Mouse (Mus musculus): ENCODE measurements around the gene Odf3l1. TPM values are rescaled to one million over a fixed set of nuclear protein-coding genes. Genes with fewer than 3 reads are reported as not detected.
A peak's percentile ranks its signal among the peaks of the same experiment; 100 is the strongest.

The Odf3l1 gene
- total RNA-seq, 2 experiments from 2014 or later: 0.32 TPM; not detected in 1

DNA sequence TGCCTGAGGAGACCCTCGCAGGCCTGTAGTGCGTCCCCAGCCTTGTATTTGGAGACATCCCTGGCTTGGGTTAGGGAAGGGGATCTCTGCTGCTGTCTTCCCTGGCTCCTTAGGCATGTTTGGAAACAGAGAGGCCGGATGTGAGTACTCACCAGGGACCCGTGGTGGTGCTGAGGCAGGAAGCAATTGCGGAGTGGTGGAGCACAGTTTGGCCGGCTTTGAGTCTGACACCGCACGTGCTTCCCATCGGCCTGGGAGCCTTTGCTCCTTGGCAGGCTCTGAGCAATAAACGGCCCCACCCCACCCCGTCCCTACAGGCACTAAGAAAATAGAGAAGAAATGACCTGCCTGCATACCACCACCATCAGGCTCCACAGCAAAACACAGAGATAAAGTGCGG, 18.3 kb upstream of the Odf3l1 start:
- intact Hi-C loops (cut with DNase I): loop anchor here (2.0 kb wide), 1 partner anchor 16 kb away; no protein-coding TSS in a partner anchor
- peak; percentile 74 for DNase-seq

DNA sequence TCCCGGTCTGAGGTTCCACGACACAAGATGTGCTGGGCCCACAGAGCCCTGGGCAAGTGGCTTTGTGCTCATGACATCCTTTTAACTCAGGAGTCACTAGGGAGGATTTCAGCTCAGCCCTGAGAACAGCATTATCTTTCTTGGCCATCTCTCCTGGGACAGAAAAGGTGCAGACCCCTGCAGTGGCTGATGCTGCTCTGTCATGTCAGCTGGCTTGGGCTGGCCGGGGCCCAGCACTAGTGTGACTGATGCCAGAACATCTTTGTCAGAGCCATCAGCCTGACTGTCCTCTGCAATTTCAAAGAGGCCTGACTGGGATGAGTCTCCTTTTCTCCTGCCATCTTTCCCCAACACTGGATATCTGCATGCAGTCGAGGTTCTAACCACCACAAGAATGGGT, 17.8 kb upstream of the Odf3l1 start:
- intact Hi-C loops (cut with DNase I): loop anchor here (2.0 kb wide), 1 partner anchor 15 kb away; no protein-coding TSS in a partner anchor
- no peak for DNase-seq

DNA sequence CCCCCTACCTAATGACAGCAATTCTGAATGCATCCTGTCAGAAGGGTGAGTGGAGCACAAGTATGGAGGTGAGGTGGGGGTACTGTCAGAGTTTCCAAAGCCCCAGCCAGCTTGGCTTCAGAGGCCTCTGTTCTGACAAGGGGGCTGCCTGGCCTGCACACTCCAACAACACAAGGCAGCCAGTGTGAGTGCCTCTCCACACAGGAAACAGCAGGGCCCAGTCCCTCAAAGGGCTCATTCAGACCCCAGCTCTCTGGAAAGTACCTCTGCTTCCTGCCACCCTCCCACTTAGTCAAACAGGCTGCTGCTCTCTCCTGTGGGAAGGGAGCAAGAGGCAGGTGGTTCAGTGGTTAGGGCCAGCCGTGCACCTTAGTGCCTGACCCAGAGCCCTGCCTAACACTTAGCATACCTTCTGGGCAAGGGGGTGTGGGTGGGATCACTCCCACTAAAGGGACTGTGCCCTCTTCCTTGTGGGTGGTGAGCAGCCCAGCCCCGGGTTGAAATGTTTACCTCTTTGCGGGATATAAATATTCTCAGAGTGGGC, 17.1 kb upstream of the Odf3l1 start:
- DNase-seq: no peak
- intact Hi-C loops (cut with DNase I): loop anchor here (2.0 kb wide), 1 partner anchor 15 kb away; no protein-coding TSS in a partner anchor

DNA sequence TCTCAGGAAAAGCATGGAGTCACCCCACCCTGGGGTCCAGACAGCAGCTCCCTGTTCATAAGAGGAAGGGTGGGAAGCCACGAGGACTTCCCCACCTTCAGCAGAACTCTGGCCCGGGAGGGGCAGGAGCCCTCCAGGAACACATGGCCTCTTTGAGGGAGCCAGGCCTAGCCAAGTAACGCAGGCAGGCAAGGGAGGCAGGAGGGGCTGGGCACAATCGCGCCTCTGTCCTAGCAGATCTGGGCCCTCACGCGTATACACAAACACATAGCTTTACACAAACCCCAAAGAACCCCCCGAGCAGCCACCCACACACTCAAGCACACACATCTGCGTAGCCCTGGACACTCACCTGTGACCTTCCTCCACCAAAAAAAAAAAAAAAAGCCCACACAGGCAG, 16.3 kb upstream of the Odf3l1 start:
- intact Hi-C loops (cut with DNase I): no loop called here
- DNase-seq: no peak

DNA sequence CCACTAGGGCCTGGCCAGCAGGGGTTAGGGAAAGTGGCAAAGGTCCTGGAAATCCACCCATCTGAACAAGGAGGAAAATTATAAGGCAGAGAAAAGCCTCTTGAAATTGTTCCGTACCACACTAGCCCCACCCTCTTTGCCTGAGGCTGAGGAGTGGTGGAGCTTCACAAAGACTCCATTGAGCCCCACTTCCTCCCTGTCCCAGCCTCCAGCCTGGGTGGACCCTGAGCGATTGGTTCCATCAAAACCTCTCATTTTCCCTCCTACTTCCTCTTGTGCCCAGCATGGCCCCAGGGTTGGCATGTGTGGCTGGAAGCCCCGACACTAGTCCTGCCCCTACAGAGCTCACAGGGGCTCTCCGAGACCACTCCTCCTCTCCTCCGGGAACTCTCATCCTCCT, 12.8 kb upstream of the Odf3l1 start:
- no peak for DNase-seq
- intact Hi-C loops (cut with DNase I): no loop called here

DNA sequence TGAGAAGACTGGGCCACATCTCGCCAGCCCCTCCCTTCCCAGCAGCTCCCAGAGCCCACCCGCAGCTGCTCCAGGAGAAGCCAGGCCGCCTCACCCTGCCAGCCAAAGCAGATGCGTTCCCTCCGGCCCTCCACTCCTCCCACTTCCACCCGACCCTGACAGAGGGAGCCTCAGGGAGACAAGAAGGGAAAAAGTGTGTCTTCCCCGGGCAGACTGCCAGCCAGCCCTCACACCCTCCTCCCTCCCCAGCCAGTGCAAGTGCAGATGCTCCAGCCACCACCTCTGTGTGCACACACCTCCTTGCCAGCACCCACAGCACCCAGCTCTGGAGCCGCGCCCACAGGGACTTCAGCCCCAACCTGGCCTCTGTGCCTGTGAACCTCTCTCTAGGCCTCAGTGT, 12.3 kb upstream of the Odf3l1 start:
- intact Hi-C loops (cut with DNase I): no loop called here
- DNase-seq: no peak

DNA sequence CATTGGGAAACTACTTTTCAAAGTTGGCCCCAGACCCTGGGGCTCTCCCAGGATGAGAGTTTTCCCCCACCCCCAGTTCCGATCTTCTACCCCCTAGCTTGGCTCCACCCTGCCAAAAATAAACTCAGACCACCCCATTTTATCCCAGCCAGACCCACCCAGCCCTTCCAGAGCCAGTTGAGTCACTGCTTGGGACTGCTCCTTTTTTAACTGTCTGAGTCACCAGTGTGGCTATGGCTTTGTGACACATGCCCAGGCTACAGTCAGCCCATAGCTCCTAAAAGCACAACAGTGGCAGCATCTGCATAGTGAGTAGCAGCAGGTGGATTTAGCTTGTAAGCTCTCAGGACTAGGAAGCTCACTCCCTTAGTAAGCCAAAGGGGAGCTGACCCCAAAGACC, 8.6 kb upstream of the Odf3l1 start:
- DNase-seq: no peak
- intact Hi-C loops (cut with DNase I): no loop called here

DNA sequence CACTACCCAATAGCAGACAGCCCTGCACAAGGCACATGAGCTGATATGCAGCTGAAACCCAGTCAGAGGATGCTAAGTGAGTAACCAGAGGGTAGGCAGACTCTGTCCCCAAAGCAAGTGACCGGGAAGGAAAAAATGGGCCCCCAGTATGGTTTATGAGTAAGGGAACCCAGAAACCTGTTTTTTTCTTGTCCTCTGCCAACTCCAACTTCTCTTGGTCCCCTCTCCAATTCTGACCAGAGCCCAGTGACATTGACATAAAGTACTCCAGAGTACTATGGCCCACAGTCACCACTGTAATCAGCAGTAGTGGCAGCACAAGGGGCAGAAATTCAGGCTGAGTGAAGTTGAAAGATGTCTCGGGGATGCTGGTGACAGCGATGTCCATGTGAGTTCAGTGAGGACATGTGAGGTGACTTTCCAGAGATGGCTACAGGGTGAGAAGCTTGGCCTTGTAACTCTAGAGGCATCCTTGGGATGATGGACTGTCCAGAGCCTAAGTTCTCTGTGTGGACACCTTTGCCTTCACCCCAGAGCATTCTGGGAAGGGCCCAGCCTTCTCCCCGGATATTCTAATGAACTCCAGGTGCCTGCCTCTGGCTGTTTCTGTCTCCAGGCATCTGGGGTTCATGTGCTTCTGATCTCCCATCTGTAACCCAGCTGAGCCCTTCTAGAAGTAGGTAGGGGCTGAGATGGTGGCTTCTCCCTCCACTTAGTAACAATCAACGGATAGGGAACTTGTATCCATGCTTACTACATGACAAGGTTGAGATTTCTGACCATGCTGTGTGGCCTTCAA, 7.8 kb upstream of the Odf3l1 start:
- intact Hi-C loops (cut with DNase I): no loop called here
- no peak for DNase-seq

DNA sequence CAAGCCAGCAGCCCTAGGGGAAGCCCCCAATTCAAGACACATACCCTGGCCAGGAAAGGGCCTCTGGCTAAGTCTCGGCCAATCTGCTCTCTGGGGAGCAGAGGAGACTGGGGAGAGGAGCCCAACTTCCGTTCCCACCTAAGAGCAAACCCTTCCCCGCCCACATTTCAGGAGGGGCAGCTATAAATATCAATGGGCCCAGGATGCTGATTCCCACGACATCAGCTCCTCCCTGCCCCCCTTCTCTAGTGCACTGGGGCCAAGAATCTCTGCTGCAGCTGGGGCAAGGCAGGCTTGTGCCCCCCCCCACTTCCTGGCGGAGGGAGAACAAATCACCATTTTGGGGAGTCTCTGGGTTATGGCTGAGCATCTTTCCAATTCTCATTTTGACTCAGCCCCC, 6.7 kb upstream of the Odf3l1 start:
- peak; percentile 75 to 77 for DNase-seq
- intact Hi-C loops (cut with DNase I): no loop called here

DNA sequence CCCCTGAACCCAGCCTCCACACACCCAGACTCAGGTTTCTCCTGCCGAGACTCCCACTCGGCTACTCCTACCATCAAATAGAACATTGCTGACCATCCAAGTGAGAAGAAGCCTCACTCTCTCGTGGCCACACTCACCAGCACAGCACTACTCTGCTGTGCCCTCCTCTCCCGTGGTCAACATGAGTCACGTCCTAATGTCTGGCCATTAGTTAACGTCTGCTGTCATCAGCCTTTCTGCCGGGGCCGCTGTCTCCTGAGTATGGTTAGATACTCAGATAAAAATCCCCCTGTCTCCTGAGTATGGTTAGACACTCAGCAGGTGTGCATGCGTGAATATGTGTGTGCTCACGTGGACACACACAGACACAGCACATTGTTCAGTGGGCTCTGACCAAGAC, 6.3 kb upstream of the Odf3l1 start:
- DNase-seq: no peak
- intact Hi-C loops (cut with DNase I): no loop called here

DNA sequence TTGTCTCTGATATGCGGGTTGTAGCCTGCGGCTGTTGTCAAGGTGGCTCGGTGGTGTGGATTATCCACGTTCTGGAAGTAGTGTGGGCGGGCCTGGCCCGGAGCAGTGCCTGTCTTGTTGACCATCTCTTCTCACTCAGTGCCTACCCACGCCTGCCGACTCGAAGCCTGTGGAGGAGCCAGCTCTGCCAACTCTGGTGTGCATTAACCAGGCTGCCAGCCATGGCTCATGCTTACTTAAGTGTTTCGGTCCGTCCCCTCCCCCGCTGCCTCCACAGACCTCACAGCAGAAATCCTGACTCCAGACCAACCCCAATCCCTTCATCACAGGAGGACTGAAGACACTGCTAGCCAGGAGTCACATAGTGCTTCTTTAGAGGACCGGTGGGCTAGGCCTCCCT, 5.1 kb upstream of the Odf3l1 start:
- DNase-seq: no peak
- intact Hi-C loops (cut with DNase I): no loop called here

DNA sequence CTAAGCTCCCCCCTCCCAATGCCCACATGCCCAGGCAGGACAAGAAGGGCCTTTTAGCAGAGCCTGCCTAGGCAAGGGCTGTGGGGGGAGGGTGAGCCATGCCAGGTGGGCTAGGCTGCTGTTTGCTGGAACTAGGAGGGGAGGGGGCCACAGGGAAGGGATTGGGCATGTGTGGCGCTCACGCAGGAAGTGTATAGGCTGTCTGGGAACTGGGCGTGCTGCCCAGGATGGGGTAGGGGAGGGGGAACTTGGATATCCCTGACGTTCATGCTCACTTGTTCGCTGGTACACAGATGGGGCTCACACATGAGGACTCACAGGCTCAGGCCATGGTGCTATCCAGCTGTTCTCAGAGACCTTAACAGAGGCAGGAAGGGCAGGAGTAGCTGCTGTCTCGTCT, 3.8 kb upstream of the Odf3l1 start:
- DNase-seq: peak; percentile 67 to 74
- intact Hi-C loops (cut with DNase I): no loop called here

DNA sequence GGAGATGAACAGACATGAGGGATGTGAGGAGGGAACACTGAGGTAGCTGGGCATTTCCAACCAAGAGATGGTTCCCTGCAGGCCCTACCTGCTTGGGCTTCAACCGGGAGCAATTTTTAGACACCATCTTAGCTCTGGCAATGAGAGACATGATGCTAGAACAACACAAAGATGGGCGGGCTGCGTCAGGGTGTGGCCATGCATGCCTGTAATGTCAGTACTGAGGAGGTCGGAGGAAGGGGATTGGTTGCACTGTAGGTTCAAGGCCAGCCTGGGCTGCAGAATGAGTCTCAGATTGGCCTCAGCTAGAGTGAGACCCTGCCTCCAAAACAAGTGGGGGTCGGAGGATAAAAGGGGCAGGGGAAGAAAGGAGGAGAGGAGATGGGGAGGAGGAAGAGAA, 2.0 kb upstream of the Odf3l1 start:
- no peak for DNase-seq
- intact Hi-C loops (cut with DNase I): loop anchor here (2.0 kb wide), 1 partner anchor 16 kb away; no protein-coding TSS in a partner anchor

DNA sequence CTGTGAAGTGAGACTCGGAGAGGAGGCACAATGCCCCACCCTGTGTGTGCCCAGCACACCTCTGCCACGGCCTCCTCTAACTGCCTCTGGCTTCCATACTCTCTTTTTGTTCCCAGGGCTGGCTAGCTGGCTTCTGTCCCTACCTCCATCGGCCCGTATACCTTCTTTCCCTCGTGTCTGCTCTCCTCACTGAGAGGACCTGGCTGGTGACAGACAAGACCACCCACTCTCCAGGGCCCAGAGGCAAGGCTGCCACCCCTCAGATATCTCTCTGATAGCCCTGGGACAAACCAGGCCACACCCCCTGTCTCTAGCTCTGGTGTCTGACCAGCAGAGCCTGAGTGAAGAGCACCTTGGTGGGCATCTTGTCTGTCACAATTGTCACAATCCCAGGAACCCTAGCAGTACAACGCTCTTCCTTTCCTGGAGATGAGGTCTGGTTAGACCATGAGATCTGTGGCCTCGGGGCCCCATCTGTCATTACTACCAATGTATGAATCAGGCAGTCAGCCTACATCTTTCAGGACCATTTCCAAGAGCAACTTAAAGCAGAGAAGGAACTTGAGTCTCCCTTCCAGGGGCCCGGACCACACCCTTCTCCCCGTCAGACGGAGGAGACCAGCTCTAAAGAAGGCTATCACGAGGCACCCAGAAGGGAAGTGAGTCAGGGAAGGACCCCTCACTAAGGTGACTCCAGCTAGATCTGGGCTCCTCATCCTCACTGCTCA, 1.4 kb upstream of the Odf3l1 start:
- no peak for DNase-seq
- intact Hi-C loops (cut with DNase I): loop anchor here (2.0 kb wide), 1 partner anchor 17 kb away; no protein-coding TSS in a partner anchor

DNA sequence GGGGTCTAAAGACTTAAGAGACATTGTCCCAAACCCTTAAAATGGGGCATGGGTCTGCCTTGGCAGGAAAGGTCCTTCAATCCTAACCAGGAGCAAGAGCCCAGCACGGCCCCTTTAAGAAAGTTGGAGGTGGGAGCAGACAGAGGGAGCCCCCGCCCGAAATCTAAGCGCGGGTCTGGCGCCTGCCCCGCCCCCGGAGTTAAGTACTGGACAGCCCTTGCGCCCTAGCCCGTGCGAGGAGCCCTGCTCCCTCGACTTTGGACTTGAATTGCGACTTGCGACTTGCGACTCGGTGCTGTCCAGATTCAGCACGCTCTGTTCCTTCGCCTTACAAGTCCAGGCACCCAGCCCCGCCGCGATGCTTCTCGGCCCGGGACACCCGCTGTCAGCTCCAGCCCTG, 353 bp upstream of the Odf3l1 start, which contains the start of gene Cspg4:
Gene Cspg4 (plus strand): TSS at position 202 of the 400 bp plus-strand sequence.
- intact Hi-C loops (cut with DNase I): no loop called here
- DNase-seq: peak; percentile 80 to 85

DNA sequence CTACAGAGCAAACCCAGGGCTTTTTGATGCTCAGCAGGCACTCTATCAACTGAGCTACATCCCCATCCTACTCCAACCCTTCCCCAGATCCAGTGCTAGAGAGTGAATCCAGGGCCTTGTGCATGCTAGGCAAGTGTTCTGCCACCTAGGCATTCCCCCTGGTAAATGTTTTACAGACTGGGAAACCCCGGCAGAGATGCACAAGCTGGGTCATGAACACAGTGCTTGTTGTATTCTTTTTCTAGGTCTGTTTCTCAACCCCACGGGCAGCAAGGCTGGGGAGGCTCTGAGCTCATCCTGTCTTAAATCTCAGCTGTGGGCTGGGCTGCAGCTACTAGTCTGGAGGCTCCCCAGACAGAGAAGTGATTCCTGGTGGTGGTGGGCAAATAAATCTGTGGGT, 1.6 kb downstream of the Odf3l1 start:
- intact Hi-C loops (cut with DNase I): no loop called here
- no peak for DNase-seq

DNA sequence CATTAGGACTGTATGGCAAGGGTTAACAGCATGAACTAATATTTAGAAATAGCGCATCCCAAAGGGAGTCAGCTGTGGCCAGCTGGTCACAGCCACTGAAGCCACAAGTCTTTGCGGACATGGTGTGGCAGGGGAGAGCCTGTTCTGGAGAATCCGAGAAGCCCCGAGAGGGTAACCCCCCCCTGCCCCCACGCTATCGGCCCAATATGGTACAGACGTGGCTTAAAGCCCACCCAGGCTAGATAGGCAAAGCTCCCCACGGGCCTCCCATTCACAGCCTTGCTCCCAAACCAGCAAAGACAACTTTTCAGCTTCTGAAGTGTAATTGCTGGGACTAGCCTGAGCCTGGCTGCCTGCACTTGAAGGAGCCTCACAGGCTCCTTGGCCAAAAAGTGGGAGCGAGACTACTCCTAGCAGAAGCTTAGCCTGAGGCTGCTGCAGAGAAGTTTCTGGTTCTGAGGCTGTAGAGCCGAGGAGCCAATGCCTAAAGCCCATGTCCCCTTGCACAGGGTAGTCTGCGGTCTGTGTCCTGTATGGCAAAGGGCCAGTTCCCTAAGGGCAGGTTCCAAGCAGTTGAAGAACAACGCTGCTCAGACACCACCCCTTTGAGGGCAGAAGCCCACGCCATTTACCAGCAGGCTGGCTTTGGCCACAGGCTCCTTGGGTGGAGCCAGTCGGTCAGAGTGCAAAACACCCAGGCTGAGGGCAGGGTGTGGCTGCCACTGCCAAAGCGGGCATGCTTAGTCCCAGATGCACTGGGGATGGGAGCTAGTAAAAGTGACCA, 3.8 kb downstream of the Odf3l1 start:
- intact Hi-C loops (cut with DNase I): no loop called here
- DNase-seq: peak; percentile 60 to 69

DNA sequence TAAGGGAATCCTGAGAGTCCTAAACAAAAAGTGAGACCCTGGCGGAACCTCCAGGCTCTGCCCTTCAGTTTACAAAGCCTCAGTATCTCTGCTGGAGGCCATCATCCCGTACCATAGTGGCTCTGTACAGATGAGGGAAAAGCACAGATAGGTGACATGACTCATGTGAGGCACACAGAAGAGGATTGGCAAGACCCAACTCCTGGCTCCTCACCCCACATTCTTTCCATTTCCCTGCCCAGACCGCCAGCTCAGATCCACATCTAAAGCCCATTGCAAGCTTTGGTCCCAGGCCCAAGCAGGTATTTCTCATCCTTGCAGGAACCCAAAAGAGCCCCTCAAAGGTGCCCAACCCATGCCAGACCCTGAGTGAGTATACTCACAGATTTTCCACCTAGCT, 4.4 kb downstream of the Odf3l1 start:
- intact Hi-C loops (cut with DNase I): no loop called here
- no peak for DNase-seq

DNA sequence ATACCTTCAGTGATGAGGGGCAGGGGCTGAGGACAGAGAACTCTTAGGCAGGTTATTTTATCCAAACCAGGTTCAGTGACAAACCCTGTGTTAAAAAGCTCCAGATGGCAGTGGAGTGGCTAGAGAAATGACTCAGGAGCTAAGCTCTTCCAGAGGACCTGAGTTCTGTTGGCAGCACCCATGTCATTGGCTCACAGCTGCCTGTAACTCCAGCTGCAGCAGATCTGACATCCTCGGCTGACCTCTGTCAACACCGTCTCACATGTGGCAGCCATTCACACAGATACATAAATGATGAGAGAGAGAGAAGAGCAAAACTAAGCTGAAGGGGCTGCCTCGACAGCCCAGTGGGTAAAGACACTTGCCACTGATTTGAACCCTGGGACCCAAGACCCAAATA, 7.0 kb downstream of the Odf3l1 start:
- no peak for DNase-seq
- intact Hi-C loops (cut with DNase I): no loop called here

DNA sequence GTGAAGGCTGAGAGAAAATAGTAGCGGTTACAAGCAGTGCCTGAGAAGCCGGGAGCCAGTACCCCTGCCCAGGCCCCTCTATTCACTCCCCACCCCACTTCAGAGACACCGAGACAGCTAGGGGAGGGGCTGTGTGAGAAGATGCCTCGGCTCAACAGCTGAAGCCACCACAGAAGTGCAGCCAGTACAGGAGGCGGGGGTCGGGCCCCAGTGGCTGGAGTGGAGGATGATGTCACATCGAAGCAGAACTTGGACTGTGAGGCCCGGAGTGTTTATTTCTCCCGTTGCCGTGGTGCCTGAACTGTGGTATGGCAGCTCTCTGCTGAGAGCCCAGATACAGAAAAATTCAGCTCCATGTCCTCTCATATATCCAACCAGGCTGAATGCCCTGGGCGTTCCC, 12.7 kb downstream of the Odf3l1 start:
- DNase-seq: peak; percentile 77 to 78
- intact Hi-C loops (cut with DNase I): no loop called here

DNA sequence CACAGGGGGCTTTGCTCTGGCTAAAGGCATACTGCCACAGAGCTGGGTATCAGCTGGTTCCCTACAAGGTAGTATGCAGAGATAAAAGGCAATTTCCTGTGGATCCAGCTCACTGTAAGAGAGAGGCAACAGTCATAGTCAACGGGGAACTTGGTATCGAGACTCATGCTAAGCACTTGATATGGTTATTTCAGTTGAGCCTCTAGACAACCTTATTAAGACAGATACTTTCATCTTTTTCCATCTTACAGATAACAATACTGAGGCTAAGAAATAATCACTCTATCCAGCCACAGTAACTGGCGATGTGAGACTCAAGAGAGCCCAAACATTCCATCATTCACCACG, 13.6 kb downstream of the Odf3l1 start:
- no peak for DNase-seq
- intact Hi-C loops (cut with DNase I): no loop called here

Data from heart, postnatal 10 days (tissue).